Mouse (Mus musculus) lung, embryonic 15.5 days (tissue): ENCODE data around the gene Gm45234. TPM values are rescaled to one million over a fixed set of nuclear protein-coding genes. Genes with fewer than 3 reads are reported as not detected.

ENCODE experiments used
- ATAC-seq: fragments of 200-750 bp; cut with Nextera tagmentation; 2 replicates; pipeline ENCODE4 v1.8.0; 2017; ENCODE audit warnings: moderate number of reproducible peaks, borderline replicate concordance; ENCODE audit not compliant: low FRiP score, low TSS enrichment; ENCODE audit errors: extremely low read depth
- H3K27ac ChIP-seq: fragments of 300-500 bp; sonication (generic); 2 replicates; pipeline ENCODE4 v1.5.1; 2015; ENCODE audit warnings: moderate library complexity, mild to moderate bottlenecking, inconsistent platforms
- H3K27me3 ChIP-seq: fragments of 300-500 bp; sonication (generic); 2 replicates; pipeline ENCODE4 v1.6.1; 2015; ENCODE audit warnings: inconsistent platforms
- H3K36me3 ChIP-seq: fragments of 300-500 bp; sonication (generic); 2 replicates; pipeline ENCODE4 v1.6.1; 2015; ENCODE audit warnings: inconsistent platforms
- H3K4me1 ChIP-seq: fragments of 300-500 bp; sonication (generic); 2 replicates; pipeline ENCODE4 v1.6.1; 2015; ENCODE audit warnings: inconsistent platforms
- H3K4me2 ChIP-seq: fragments of 300-500 bp; sonication (generic); 2 replicates; pipeline ENCODE4 v1.6.1; 2015; ENCODE audit warnings: inconsistent platforms, mild to moderate bottlenecking, moderate library complexity
- H3K4me3 ChIP-seq: fragments of 300-500 bp; sonication (generic); 2 replicates; pipeline ENCODE4 v1.5.1; 2015; ENCODE audit warnings: mild to moderate bottlenecking, inconsistent platforms
- H3K9ac ChIP-seq: fragments of 300-500 bp; sonication (generic); 2 replicates; pipeline ENCODE4 v1.6.1; 2015; ENCODE audit warnings: inconsistent platforms
- H3K9me3 ChIP-seq: fragments of 300-500 bp; sonication (generic); 2 replicates; pipeline ENCODE4 v1.6.1; 2016; ENCODE audit warnings: inconsistent platforms
- WGBS: fragments of 180-500 bp; shearing (Covaris S2); methylation state at CpG from one replicate; pipeline ENCODE4 v1.1.7; 2015; 5-methylcytosine and 5-hydroxymethylcytosine counted together
- polyA plus RNA-seq: library from polyadenylated mRNA; unstranded; fragments of >200 nt; fragmentation: Nextera tagmentation; extraction: Ambion mirVana; gene quantifications from 2 replicates; pipeline ENCODE4 v1.2.1, GENCODE M21; 2015

The Gm45234 gene
- polyA plus RNA-seq, 1 experiment from 2014 or later: not detected

GRCm38 (mm10) chr6:124734417-124734816, 21.4 kb downstream of the Gm45234 start:
- Histone ChIP-seq H3K4me3 (no peak overlapping the region), H3K4me2 (no peak overlapping the region), H3K9ac (no peak overlapping the region), H3K36me3 (no peaks in the 10 kb centered on the region), H3K27ac (no peak overlapping the region), H3K4me1 (peaks cover 26% of the 10 kb centered on the region), H3K9me3 (no peaks in the 10 kb centered on the region), H3K27me3 (no peaks in the 10 kb centered on the region)
- WGBS: 83% methylated on average over 3 of the region's 3 CpGs
- ATAC-seq: no peak

- Histone ChIP-seq H3K4me3 (peak overlapping the region; percentile 14), H3K4me2 (peak overlapping the region; percentile 28), H3K9me3 (no peaks in the 10 kb centered on the region), H3K27me3 (no peaks in the 10 kb centered on the region), H3K4me1 (peaks cover 11% of the 10 kb centered on the region), H3K27ac (peak overlapping the region; percentile 36; the same call in 1 of the 2 replicates), H3K9ac (peak overlapping the region; percentile 14; the same call in 1 of the 2 replicates), H3K36me3 (no peaks in the 10 kb centered on the region)
- WGBS: 52% methylated on average over 19 of the region's 19 CpGs
- peak; percentile 47; the same call in 1 of the 2 replicates for ATAC-seq
Observed at GRCm38 (mm10) chr6:124732476-124733370, 23.1 kb downstream of the Gm45234 start.

- H3K9me3 ChIP-seq: no peaks in the 10 kb centered on the region
- peaks cover 10% of the 10 kb centered on the region for H3K4me1 ChIP-seq
- H3K27ac ChIP-seq: no peak overlapping the region
- no peak overlapping the region for H3K4me2 ChIP-seq
- 78% methylated on average over 7 of the region's 7 CpGs for WGBS
- H3K36me3 ChIP-seq: no peaks in the 10 kb centered on the region
- no peak overlapping the region for H3K9ac ChIP-seq
- ATAC-seq: no peak
- H3K4me3 ChIP-seq: no peak overlapping the region
- H3K27me3 ChIP-seq: no peaks in the 10 kb centered on the region
Observed at GRCm38 (mm10) chr6:124731038-124731437, 24.8 kb downstream of the Gm45234 start.

GRCm38 (mm10) chr6:124729850-124730705, 25.7 kb downstream of the Gm45234 start:
- Histone ChIP-seq H3K4me3 (no peak overlapping the region), H3K36me3 (no peaks in the 10 kb centered on the region), H3K4me2 (no peak overlapping the region), H3K27me3 (no peaks in the 10 kb centered on the region), H3K9ac (no peak overlapping the region), H3K27ac (no peak overlapping the region), H3K4me1 (peaks cover 10% of the 10 kb centered on the region), H3K9me3 (no peaks in the 10 kb centered on the region)
- ATAC-seq: no peak
- WGBS: 73% methylated on average over 8 of the region's 8 CpGs

- Histone ChIP-seq H3K9ac (no peak overlapping the region), H3K4me2 (no peak overlapping the region), H3K27me3 (no peaks in the 10 kb centered on the region), H3K4me1 (peaks cover 10% of the 10 kb centered on the region), H3K4me3 (no peak overlapping the region), H3K36me3 (no peaks in the 10 kb centered on the region), H3K27ac (no peak overlapping the region), H3K9me3 (no peaks in the 10 kb centered on the region)
- ATAC-seq: no peak
- 86% methylated on average over 10 of the region's 10 CpGs for WGBS
Observed at GRCm38 (mm10) chr6:124728621-124729020, 27.2 kb downstream of the Gm45234 start.

- ATAC-seq: no peak
- Histone ChIP-seq H3K27me3 (no peaks in the 10 kb centered on the region), H3K27ac (no peak overlapping the region), H3K9me3 (no peaks in the 10 kb centered on the region), H3K36me3 (no peaks in the 10 kb centered on the region), H3K9ac (no peak overlapping the region), H3K4me2 (no peak overlapping the region), H3K4me1 (no peaks in the 10 kb centered on the region; the same call in 1 of the 2 replicates), H3K4me3 (no peak overlapping the region)
- WGBS: 85% methylated on average over 10 of the region's 10 CpGs
Observed at GRCm38 (mm10) chr6:124724472-124724871, 31.3 kb downstream of the Gm45234 start.

GRCm38 (mm10) chr6:124723541-124723940, 32.3 kb downstream of the Gm45234 start:
- Histone ChIP-seq H3K4me1 (no peaks in the 10 kb centered on the region; the same call in 1 of the 2 replicates), H3K27ac (no peak overlapping the region), H3K9ac (no peak overlapping the region), H3K9me3 (no peaks in the 10 kb centered on the region), H3K27me3 (no peaks in the 10 kb centered on the region), H3K4me3 (no peak overlapping the region), H3K36me3 (no peaks in the 10 kb centered on the region), H3K4me2 (no peak overlapping the region)
- WGBS: 62% methylated on average over 8 of the region's 8 CpGs
- ATAC-seq: no peak

- no peak for ATAC-seq
- WGBS: 82% methylated on average over 6 of the region's 6 CpGs
- Histone ChIP-seq H3K27me3 (no peaks in the 10 kb centered on the region), H3K4me3 (no peak overlapping the region), H3K36me3 (no peaks in the 10 kb centered on the region), H3K9ac (no peak overlapping the region), H3K27ac (no peak overlapping the region), H3K4me2 (no peak overlapping the region), H3K9me3 (no peaks in the 10 kb centered on the region), H3K4me1 (no peaks in the 10 kb centered on the region; the same call in 1 of the 2 replicates)
Observed at GRCm38 (mm10) chr6:124722876-124723473, 32.8 kb downstream of the Gm45234 start.

- ATAC-seq: no peak
- H3K9ac ChIP-seq: 0 out of 2 replicates have a peak overlapping the region, but pooled peaks have one; percentile 22
Observed at GRCm38 (mm10) chr6:124720904-124721303, 34.9 kb downstream of the Gm45234 start.

GRCm38 (mm10) chr6:124719354-124719978, 36.4 kb downstream of the Gm45234 start:
- no peak for ATAC-seq
- H3K27ac ChIP-seq: peak overlapping the region; percentile 90
- H3K9ac ChIP-seq: peak overlapping the region; percentile 39
- peak overlapping the region; percentile 44 for H3K4me3 ChIP-seq
- 50% methylated on average over 7 of the region's 7 CpGs for WGBS
- H3K9me3 ChIP-seq: no peaks in the 10 kb centered on the region
- H3K4me1 ChIP-seq: no peaks in the 10 kb centered on the region; the same call in 1 of the 2 replicates
- H3K27me3 ChIP-seq: no peaks in the 10 kb centered on the region
- H3K4me2 ChIP-seq: peak overlapping the region; percentile 55
- peaks cover 27% of the 10 kb centered on the region for H3K36me3 ChIP-seq

More at GRCm38 (mm10) chr6:124720904-124721303, 34.9 kb downstream of the Gm45234 start:
- H3K27ac ChIP-seq: no peak overlapping the region
- no peaks in the 10 kb centered on the region; the same call in 1 of the 2 replicates for H3K4me1 ChIP-seq
- whole genome bisulfite sequencing: 50% methylated on average over 11 of the region's 11 CpGs
- H3K36me3 ChIP-seq: peaks cover 13% of the 10 kb centered on the region
- no peaks in the 10 kb centered on the region for H3K9me3 ChIP-seq
- H3K27me3 ChIP-seq: no peaks in the 10 kb centered on the region
- H3K4me2 ChIP-seq: peak overlapping the region; percentile 55
- H3K4me3 ChIP-seq: peak overlapping the region; percentile 44; the same call in 1 of the 2 replicates

- H3K4me1 ChIP-seq: peaks cover 5% of the 10 kb centered on the region
- 48% methylated on average over 16 of the region's 16 CpGs for WGBS
- peak overlapping the region; percentile 57 for H3K4me2 ChIP-seq
- peak overlapping the region; percentile 41 for H3K9ac ChIP-seq
- no peaks in the 10 kb centered on the region for H3K9me3 ChIP-seq
- peak overlapping the region; percentile 90 for H3K27ac ChIP-seq
- peaks cover 35% of the 10 kb centered on the region for H3K36me3 ChIP-seq
- H3K4me3 ChIP-seq: peak overlapping the region; percentile 44
- ATAC-seq: peak; percentile 71
- no peaks in the 10 kb centered on the region for H3K27me3 ChIP-seq
Observed at GRCm38 (mm10) chr6:124718703-124719102, 37.1 kb downstream of the Gm45234 start.
